Comparison of ENCODE assay signal across 29 mouse cellular contexts in genomic region chr11:116053510-116054229, GRCm38 (mm10). TPM values are rescaled to one million over a fixed set of nuclear protein-coding genes. Genes with fewer than 3 reads are reported as not detected.
DNase-seq lines count a peak whose midpoint lies in the region; ATAC-seq and TF ChIP-seq lines count a peak whose summit lies in the region.
"Had no signal": no experiment of that assay in that cellular context is flagged by ENCODE, and none has a peak within 500 bp of the region (broad histone marks: within the 10 kb centered on the region; RNA-seq: fewer than 3 reads in every experiment).

No protein-coding gene starts in this region.

- DNase-seq in liver, embryonic 11.5 days (ENCODE audit: low spot score): peak; percentile 29
- DNase-seq in liver: no peak
- DNase-seq in liver, postnatal 0 days: no peak
- DNase-seq in lung, postnatal 14 days: peak; percentile 70
- DNase-seq in testis, postnatal 10 days (ENCODE audit: low spot score): no peak
- DNase-seq in gastrocnemius, adult 2 months: no peak
- no peak for DNase-seq in T-cell, adult 2 months (ENCODE audit: low spot score)
- DNase-seq: adrenal gland, adult 8-10 months; cerebellum, adult 8-10 months; heart, postnatal 10 days; kidney, adult 8-10 months; kidney, postnatal 10 days; right cerebral cortex, postnatal 4 days; thymus, postnatal 36 days had no signal

- TF ChIP-seq EP300 in liver, postnatal 0 days (IDR thresholded peaks at IDR 0.05; ENCODE audit: low read depth): peak; percentile 34; the same call in 1 of the 2 replicates

- H3K36me3 ChIP-seq in liver, embryonic 11.5 days (ENCODE audit: control insufficient read depth, insufficient read depth, low read length): peaks cover 79% of the 10 kb centered on the region
- H3K36me3 ChIP-seq in liver, postnatal 0 days (replicated peaks; ENCODE audit: insufficient read depth, low read length): peaks cover 81% of the 10 kb centered on the region

- no peak overlapping the region for H3K4me3 ChIP-seq in liver, embryonic 11.5 days (ENCODE audit: low read depth, low read length)
- no peak overlapping the region for H3K4me3 ChIP-seq in liver, postnatal 0 days (ENCODE audit: low read depth, low read length)
- H3K4me3 ChIP-seq in gastrocnemius, adult 2 months: no peak overlapping the region
- H3K4me3 ChIP-seq: embryonic facial prominence, embryonic 15.5 days; hindbrain, embryonic 10.5 days; intestine, embryonic 15.5 days; limb, embryonic 12.5 days; lung, embryonic 15.5 days; midbrain, embryonic 10.5 days; myocyte; neural tube, embryonic 13.5 days had no signal

- H3K9me3 ChIP-seq in liver, embryonic 11.5 days (ENCODE audit: control insufficient read depth, low read length): no peaks in the 10 kb centered on the region; the same call in 1 of the 2 replicates
- no peaks in the 10 kb centered on the region for H3K9me3 ChIP-seq in liver, postnatal 0 days (ENCODE audit: low read length)
- H3K9me3 ChIP-seq: embryonic facial prominence, embryonic 15.5 days; hindbrain, embryonic 10.5 days; intestine, embryonic 15.5 days; lung, embryonic 15.5 days; midbrain, embryonic 10.5 days; neural tube, embryonic 13.5 days had no signal

- no peaks in the 10 kb centered on the region for H3K27me3 ChIP-seq in liver, embryonic 11.5 days (replicated peaks; ENCODE audit: control insufficient read depth, insufficient read depth, low read length)
- no peaks in the 10 kb centered on the region for H3K27me3 ChIP-seq in liver, postnatal 0 days (ENCODE audit: insufficient read depth, low read length)
- H3K27me3 ChIP-seq: embryonic facial prominence, embryonic 15.5 days; intestine, embryonic 15.5 days; limb, embryonic 12.5 days; lung, embryonic 15.5 days; neural tube, embryonic 13.5 days had no signal

- no peak overlapping the region for H3K4me2 ChIP-seq in liver, embryonic 11.5 days
- H3K4me2 ChIP-seq in liver, postnatal 0 days (ENCODE audit: low read depth, low read length): no peak overlapping the region
- H3K4me2 ChIP-seq: embryonic facial prominence, embryonic 15.5 days; heart, embryonic 11.5 days; intestine, embryonic 15.5 days; limb, embryonic 12.5 days; lung, embryonic 15.5 days; neural tube, embryonic 13.5 days had no signal

- no peak overlapping the region; the same call in 1 of the 2 replicates for H3K27ac ChIP-seq in liver, embryonic 11.5 days (ENCODE audit: low read depth, low read length)
- no peak overlapping the region for H3K27ac ChIP-seq in liver, postnatal 0 days (ENCODE audit: low read depth)
- no peak overlapping the region for H3K27ac ChIP-seq in gastrocnemius, adult 2 months
- H3K27ac ChIP-seq: embryonic facial prominence, embryonic 15.5 days; hindbrain, embryonic 10.5 days; intestine, embryonic 15.5 days; limb, embryonic 12.5 days; lung, embryonic 15.5 days; midbrain, embryonic 10.5 days; neural tube, embryonic 13.5 days had no signal

- ATAC-seq in liver, embryonic 11.5 days (replicated peaks; ENCODE audit: low FRiP score): 0 out of 2 replicates have a peak, but pooled peaks have one; percentile 36
- ATAC-seq in liver, postnatal 0 days: peak; percentile 49
- ATAC-seq in granulocyte monocyte progenitor cell, adult 5-6 weeks (replicated peaks; ENCODE audit: poor library complexity, severe bottlenecking): no peak
- ATAC-seq: activated CD4-positive, CD25-positive, alpha-beta regulatory T cell, adult 4 months; CD4-positive, CD25-positive, alpha-beta regulatory T cell, adult 4 months; forebrain, embryonic 14.5 days; hindbrain, embryonic 16.5 days; intestine, embryonic 15.5 days; midbrain, embryonic 16.5 days had no signal

- peaks cover 35% of the 10 kb centered on the region for H3K4me1 ChIP-seq in liver, embryonic 11.5 days (replicated peaks; ENCODE audit: control insufficient read depth, insufficient read depth, low read length)
- peaks cover 19% of the 10 kb centered on the region for H3K4me1 ChIP-seq in liver, postnatal 0 days (ENCODE audit: insufficient read depth)
- H3K4me1 ChIP-seq: embryonic facial prominence, embryonic 15.5 days; hindbrain, embryonic 10.5 days; intestine, embryonic 15.5 days; limb, embryonic 12.5 days; lung, embryonic 15.5 days; midbrain, embryonic 10.5 days; neural tube, embryonic 13.5 days had no signal

- intact Hi-C loops in gastrocnemius, adult 2 months (cut with DNase I): no loop called here

- WGBS in liver, embryonic 11.5 days: 85% methylated on average over 9 of the region's 9 CpGs
- 84% methylated on average over 9 of the region's 9 CpGs for WGBS in liver, postnatal 0 days (ENCODE audit: insufficient replicate concordance)

- no peak for TF ChIP-seq CTCF in liver, postnatal 0 days (IDR thresholded peaks at IDR 0.05; ENCODE audit: low read depth)
- TF ChIP-seq CTCF in gastrocnemius, adult 2 months (IDR thresholded peaks at IDR 0.05): no peak

- H3K9ac ChIP-seq in liver, embryonic 11.5 days (ENCODE audit: low read depth, low read length): no peak overlapping the region
- no peak overlapping the region for H3K9ac ChIP-seq in liver, postnatal 0 days (replicated peaks)
- H3K9ac ChIP-seq: embryonic facial prominence, embryonic 15.5 days; intestine, embryonic 15.5 days; limb, embryonic 12.5 days; lung, embryonic 15.5 days; neural tube, embryonic 13.5 days had no signal

RNA-seq across cellular contexts. Expression of gene Unk, which starts 23.5 kb away (rescaled TPM):
- 28.9 and 34.1 TPM in 2 replicates for polyA plus RNA-seq in liver, embryonic 11.5 days (2014; fragmentation: Nextera tagmentation; extraction: Ambion mirVana)
- polyA plus RNA-seq in liver, postnatal 0 days (2015; fragmentation: Nextera tagmentation; extraction: Ambion mirVana): 3.9 and 5.1 TPM in 2 replicates
- 25.4 and 40.0 TPM in 2 replicates for total RNA-seq in granulocyte monocyte progenitor cell, adult 5-6 weeks (2014; fragmentation: Nextera tagmentation)
- 15.2 and 19.9 TPM in 2 replicates for total RNA-seq in granulocyte monocyte progenitor cell, adult 5-6 weeks (2017)
- total RNA-seq in gastrocnemius, adult 2 months (2021): 1 to 10 TPM; 7.0 to 7.4 TPM

RNA-seq across cellular contexts. Expression of gene Unc13d, which starts 24.1 kb away (rescaled TPM):
- 44.8 and 45.3 TPM in 2 replicates for polyA plus RNA-seq in liver, embryonic 11.5 days (2014; fragmentation: Nextera tagmentation; extraction: Ambion mirVana)
- 6.1 and 6.9 TPM in 2 replicates for polyA plus RNA-seq in liver, postnatal 0 days (2015; fragmentation: Nextera tagmentation; extraction: Ambion mirVana)
- total RNA-seq in granulocyte monocyte progenitor cell, adult 5-6 weeks (2014; fragmentation: Nextera tagmentation): 19.1 and 26.7 TPM in 2 replicates
- total RNA-seq in granulocyte monocyte progenitor cell, adult 5-6 weeks (2017): 18.2 and 21.1 TPM in 2 replicates
- total RNA-seq in gastrocnemius, adult 2 months (2021): under 1 TPM; 0.13 to 0.50 TPM

RNA-seq across cellular contexts. Expression of gene H3f3b, which starts 25.9 kb away (rescaled TPM):
- polyA plus RNA-seq in liver, embryonic 11.5 days (2014; fragmentation: Nextera tagmentation; extraction: Ambion mirVana): 1,141 and 1,182 TPM in 2 replicates
- polyA plus RNA-seq in liver, postnatal 0 days (2015; fragmentation: Nextera tagmentation; extraction: Ambion mirVana): 647 and 656 TPM in 2 replicates
- 447 and 460 TPM in 2 replicates for total RNA-seq in granulocyte monocyte progenitor cell, adult 5-6 weeks (2014; fragmentation: Nextera tagmentation)
- total RNA-seq in granulocyte monocyte progenitor cell, adult 5-6 weeks (2017): 931 and 1,017 TPM in 2 replicates
- 10 to 100 TPM; 55.9 to 58.7 TPM for total RNA-seq in gastrocnemius, adult 2 months (2021)

RNA-seq across cellular contexts. Expression of gene Wbp2, which starts 33.1 kb away (rescaled TPM):
- 98.8 and 105 TPM in 2 replicates for polyA plus RNA-seq in liver, embryonic 11.5 days (2014; fragmentation: Nextera tagmentation; extraction: Ambion mirVana)
- 63.3 and 65.0 TPM in 2 replicates for polyA plus RNA-seq in liver, postnatal 0 days (2015; fragmentation: Nextera tagmentation; extraction: Ambion mirVana)
- 83.3 and 96.6 TPM in 2 replicates for total RNA-seq in granulocyte monocyte progenitor cell, adult 5-6 weeks (2014; fragmentation: Nextera tagmentation)
- 13.6 and 17.3 TPM in 2 replicates for total RNA-seq in granulocyte monocyte progenitor cell, adult 5-6 weeks (2017)
- 10 to 100 TPM; 77.2 to 81.8 TPM for total RNA-seq in gastrocnemius, adult 2 months (2021)

RNA-seq across cellular contexts. Expression of gene Galk1, which starts 41.2 kb away (rescaled TPM):
- 299 and 304 TPM in 2 replicates for polyA plus RNA-seq in liver, embryonic 11.5 days (2014; fragmentation: Nextera tagmentation; extraction: Ambion mirVana)
- polyA plus RNA-seq in liver, postnatal 0 days (2015; fragmentation: Nextera tagmentation; extraction: Ambion mirVana): 317 and 319 TPM in 2 replicates
- total RNA-seq in granulocyte monocyte progenitor cell, adult 5-6 weeks (2014; fragmentation: Nextera tagmentation): 36.7 and 62.2 TPM in 2 replicates
- 41.3 and 52.3 TPM in 2 replicates for total RNA-seq in granulocyte monocyte progenitor cell, adult 5-6 weeks (2017)
- 1 to 10 TPM; 3.0 to 3.8 TPM for total RNA-seq in gastrocnemius, adult 2 months (2021)

Comparison
In these comparisons a context has a peak if more than half of its experiments do, and no peak if none do; other contexts are left out.
1. DNase-seq: peak in liver, embryonic 11.5 days (single experiment) and lung, postnatal 14 days (single experiment); none in liver (single experiment), liver, postnatal 0 days (single experiment), testis, postnatal 10 days (single experiment), gastrocnemius, adult 2 months (single experiment) and T-cell, adult 2 months (single experiment).
2. RNA of gene Unc13d, which starts 24.1 kb away (total RNA-seq): 18.2 to 26.7 TPM in granulocyte monocyte progenitor cell, adult 5-6 weeks; 0.13 to 0.50 TPM in gastrocnemius, adult 2 months; every median in the first group is over 10 times any median in the second.
3. RNA of gene H3f3b, which starts 25.9 kb away (total RNA-seq): 447 to 1,017 TPM in granulocyte monocyte progenitor cell, adult 5-6 weeks; 55.9 to 58.7 TPM in gastrocnemius, adult 2 months; every median in the first group is over 4 times any median in the second.